Comparison of ENCODE assay signal across 9 mouse cellular contexts in genomic region chr5:112655529-112655928, GRCm38 (mm10).
DNase-seq lines count a peak whose midpoint lies in the region; ATAC-seq lines count a peak whose summit lies in the region.
"Had no signal": no experiment of that assay in that cellular context is flagged by ENCODE, and none has a peak within 500 bp of the region (broad histone marks: within the 10 kb centered on the region; RNA-seq: fewer than 3 reads in every experiment).

No protein-coding gene starts in this region.

- H3K9me3 ChIP-seq in lung, embryonic 16.5 days (ENCODE audit: control insufficient read depth, low read length), result no peaks in the 10 kb centered on the region
- no peaks in the 10 kb centered on the region for H3K9me3 ChIP-seq in forebrain, embryonic 11.5 days (ENCODE audit: control insufficient read depth, low read length)
- no peaks in the 10 kb centered on the region for H3K9me3 ChIP-seq in intestine, embryonic 16.5 days (ENCODE audit: control insufficient read depth, low read length)
- no peaks in the 10 kb centered on the region for H3K9me3 ChIP-seq in neural tube, embryonic 14.5 days (ENCODE audit: control insufficient read depth, low read length)

- no peak for DNase-seq in lung, adult 18-20 months
- DNase-seq in forebrain, embryonic 11.5 days (ENCODE audit: low spot score), result peak; percentile 71
- no peak for DNase-seq in testis, postnatal 14 days (ENCODE audit: low spot score)
- DNase-seq in kidney, adult 11 months, result no peak
- DNase-seq: adrenal gland, adult 2 months had no signal

- ATAC-seq in lung, embryonic 16.5 days (ENCODE audit: low read depth), result peak; percentile 30; the same call in 1 of the 2 replicates
- peak; percentile 82 for ATAC-seq in forebrain, embryonic 11.5 days (replicated peaks; ENCODE audit: low FRiP score)
- ATAC-seq in intestine, embryonic 16.5 days, result no peak
- ATAC-seq in neural tube, embryonic 14.5 days (ENCODE audit: low read depth), result peak; percentile 71; the same call in 1 of the 2 replicates
- ATAC-seq in activated CD4-positive, CD25-positive, alpha-beta regulatory T cell, adult 4 months, result no peak

- WGBS in lung, embryonic 16.5 days, result 4% methylated on average over 14 of the region's 14 CpGs
- 3% methylated on average over 14 of the region's 14 CpGs for WGBS in forebrain, embryonic 11.5 days
- 5% methylated on average over 14 of the region's 14 CpGs for WGBS in intestine, embryonic 16.5 days
- 1% methylated on average over 14 of the region's 14 CpGs for WGBS in neural tube, embryonic 14.5 days

- peaks cover 9% of the 10 kb centered on the region for H3K4me1 ChIP-seq in lung, embryonic 16.5 days (replicated peaks; ENCODE audit: control insufficient read depth, insufficient read depth, low read length)
- peaks cover 21% of the 10 kb centered on the region for H3K4me1 ChIP-seq in forebrain, embryonic 11.5 days (replicated peaks; ENCODE audit: control insufficient read depth, insufficient read depth, low read length)
- H3K4me1 ChIP-seq in intestine, embryonic 16.5 days (ENCODE audit: control insufficient read depth, insufficient read depth, low read length), result 0 out of 2 replicates have a peak, but pooled peaks cover 7% of the 10 kb centered on the region
- peaks cover 18% of the 10 kb centered on the region for H3K4me1 ChIP-seq in neural tube, embryonic 14.5 days (ENCODE audit: control insufficient read depth, insufficient read depth, low read length)

- peaks cover 12% of the 10 kb centered on the region; the same call in 1 of the 2 replicates for H3K27me3 ChIP-seq in lung, embryonic 16.5 days (ENCODE audit: control insufficient read depth, insufficient read depth, low read depth, low read length)
- H3K27me3 ChIP-seq in forebrain, embryonic 11.5 days (ENCODE audit: control insufficient read depth, insufficient read depth, low read length), result no peaks in the 10 kb centered on the region
- H3K27me3 ChIP-seq in intestine, embryonic 16.5 days (replicated peaks; ENCODE audit: control insufficient read depth, insufficient read depth, low read length), result peaks cover 5% of the 10 kb centered on the region; the same call in 1 of the 2 replicates
- no peaks in the 10 kb centered on the region for H3K27me3 ChIP-seq in neural tube, embryonic 14.5 days (ENCODE audit: control insufficient read depth, insufficient read depth, low read length)

- H3K36me3 ChIP-seq in lung, embryonic 16.5 days (ENCODE audit: control insufficient read depth, insufficient read depth, low read length), result no peaks in the 10 kb centered on the region
- no peaks in the 10 kb centered on the region for H3K36me3 ChIP-seq in forebrain, embryonic 11.5 days (ENCODE audit: control insufficient read depth, insufficient read depth, low read length)
- no peaks in the 10 kb centered on the region for H3K36me3 ChIP-seq in intestine, embryonic 16.5 days (ENCODE audit: control insufficient read depth, insufficient read depth, low read length)
- H3K36me3 ChIP-seq in neural tube, embryonic 14.5 days (ENCODE audit: control insufficient read depth, insufficient read depth, low read length), result no peaks in the 10 kb centered on the region

- peak overlapping the region; percentile 12; the same call in 1 of the 2 replicates for H3K4me2 ChIP-seq in lung, embryonic 16.5 days (ENCODE audit: low read depth, low read length)
- H3K4me2 ChIP-seq in forebrain, embryonic 11.5 days (ENCODE audit: low read depth, low read length, severe bottlenecking), result peak overlapping the region; percentile 52
- H3K4me2 ChIP-seq in intestine, embryonic 16.5 days (ENCODE audit: low read depth, low read length), result peak overlapping the region; percentile 28; the same call in 1 of the 2 replicates
- H3K4me2 ChIP-seq in neural tube, embryonic 14.5 days (ENCODE audit: low read depth, low read length), result peak overlapping the region; percentile 46

- no peak overlapping the region for H3K4me3 ChIP-seq in lung, embryonic 16.5 days (ENCODE audit: low read length)
- peak overlapping the region; percentile 13; the same call in 1 of the 2 replicates for H3K4me3 ChIP-seq in forebrain, embryonic 11.5 days (ENCODE audit: low read depth, low read length)
- no peak overlapping the region for H3K4me3 ChIP-seq in intestine, embryonic 16.5 days (ENCODE audit: low read length)
- 0 out of 2 replicates have a peak overlapping the region, but pooled peaks have one; percentile 12 for H3K4me3 ChIP-seq in neural tube, embryonic 14.5 days (ENCODE audit: low read depth, low read length)

- H3K9ac ChIP-seq in lung, embryonic 16.5 days (ENCODE audit: low read length), result no peak overlapping the region
- peak overlapping the region; percentile 46; the same call in 1 of the 2 replicates for H3K9ac ChIP-seq in forebrain, embryonic 11.5 days (ENCODE audit: low read length)
- H3K9ac ChIP-seq in intestine, embryonic 16.5 days (ENCODE audit: low read depth, low read length), result no peak overlapping the region
- H3K9ac ChIP-seq in neural tube, embryonic 14.5 days (replicated peaks; ENCODE audit: low read depth, low read length), result no peak overlapping the region

- H3K27ac ChIP-seq in lung, embryonic 16.5 days (ENCODE audit: low read length), result no peak overlapping the region
- peak overlapping the region; percentile 88 for H3K27ac ChIP-seq in forebrain, embryonic 11.5 days (ENCODE audit: low read depth, low read length)
- H3K27ac ChIP-seq in intestine, embryonic 16.5 days (ENCODE audit: low read length), result no peak overlapping the region
- H3K27ac ChIP-seq in neural tube, embryonic 14.5 days (ENCODE audit: low read depth, low read length), result no peak overlapping the region

Comparison
In these comparisons a context has a peak if more than half of its experiments do, and no peak if none do; other contexts are left out.
1. ATAC-seq: peak in lung, embryonic 16.5 days (single experiment), forebrain, embryonic 11.5 days (single experiment) and neural tube, embryonic 14.5 days (single experiment); none in intestine, embryonic 16.5 days (single experiment) and activated CD4-positive, CD25-positive, alpha-beta regulatory T cell, adult 4 months (single experiment).
2. H3K4me3 ChIP-seq: peak in forebrain, embryonic 11.5 days (single experiment) and neural tube, embryonic 14.5 days (single experiment); none in lung, embryonic 16.5 days (single experiment) and intestine, embryonic 16.5 days (single experiment).
3. Peak in every context shown above with its lines, with median percentiles within 50 percentile points of each other: H3K4me2 ChIP-seq.